Mouse (Mus musculus): ENCODE results near the gene Ufm1.
A peak's percentile ranks its signal among the peaks of the same experiment; 100 is the strongest.

The Ufm1 gene

DNA sequence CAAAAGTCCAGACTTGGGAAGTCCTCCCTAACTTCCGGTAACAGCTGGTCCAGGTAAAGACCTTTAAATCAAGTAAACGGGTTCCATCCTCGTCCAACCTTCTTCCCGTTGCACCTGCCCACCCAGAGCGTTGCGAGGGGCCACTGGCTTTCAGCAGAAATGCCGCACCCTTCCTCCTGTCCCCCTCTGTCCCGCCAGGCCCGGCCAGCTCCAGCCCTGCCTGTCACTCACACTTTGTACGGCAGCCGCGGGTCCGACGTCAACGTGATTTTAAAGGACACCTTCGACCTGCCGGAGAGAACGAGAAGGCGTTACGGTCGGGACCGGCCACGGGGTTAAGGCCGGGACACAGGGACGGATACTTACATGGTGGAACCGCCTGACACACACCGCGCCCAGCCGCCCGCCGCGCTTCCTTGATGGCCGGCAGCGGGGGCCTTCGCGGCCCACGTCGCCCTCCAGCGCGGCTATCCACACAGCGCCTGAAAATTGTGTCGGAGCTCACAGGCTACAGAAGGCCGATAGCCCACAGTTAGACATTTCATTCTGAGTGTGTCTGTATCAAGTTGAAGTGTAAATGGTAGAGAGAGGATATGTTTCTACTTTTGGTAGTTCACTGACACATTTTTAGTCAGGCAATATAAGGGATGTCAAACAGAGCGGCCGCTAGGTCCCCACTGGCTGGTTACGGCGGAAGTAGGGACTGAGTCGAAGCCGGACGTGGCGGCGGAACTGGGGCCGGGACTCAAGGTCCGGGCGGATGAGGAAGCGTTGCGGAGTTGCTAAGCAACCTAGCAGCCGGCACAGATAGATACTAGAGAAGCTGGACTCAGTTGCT lies at the start of gene Ufm1:
Gene Ufm1 (minus strand): TSS at position 448 of the 838 bp plus-strand sequence.
- peak; percentile 93 for DNase-seq

DNA sequence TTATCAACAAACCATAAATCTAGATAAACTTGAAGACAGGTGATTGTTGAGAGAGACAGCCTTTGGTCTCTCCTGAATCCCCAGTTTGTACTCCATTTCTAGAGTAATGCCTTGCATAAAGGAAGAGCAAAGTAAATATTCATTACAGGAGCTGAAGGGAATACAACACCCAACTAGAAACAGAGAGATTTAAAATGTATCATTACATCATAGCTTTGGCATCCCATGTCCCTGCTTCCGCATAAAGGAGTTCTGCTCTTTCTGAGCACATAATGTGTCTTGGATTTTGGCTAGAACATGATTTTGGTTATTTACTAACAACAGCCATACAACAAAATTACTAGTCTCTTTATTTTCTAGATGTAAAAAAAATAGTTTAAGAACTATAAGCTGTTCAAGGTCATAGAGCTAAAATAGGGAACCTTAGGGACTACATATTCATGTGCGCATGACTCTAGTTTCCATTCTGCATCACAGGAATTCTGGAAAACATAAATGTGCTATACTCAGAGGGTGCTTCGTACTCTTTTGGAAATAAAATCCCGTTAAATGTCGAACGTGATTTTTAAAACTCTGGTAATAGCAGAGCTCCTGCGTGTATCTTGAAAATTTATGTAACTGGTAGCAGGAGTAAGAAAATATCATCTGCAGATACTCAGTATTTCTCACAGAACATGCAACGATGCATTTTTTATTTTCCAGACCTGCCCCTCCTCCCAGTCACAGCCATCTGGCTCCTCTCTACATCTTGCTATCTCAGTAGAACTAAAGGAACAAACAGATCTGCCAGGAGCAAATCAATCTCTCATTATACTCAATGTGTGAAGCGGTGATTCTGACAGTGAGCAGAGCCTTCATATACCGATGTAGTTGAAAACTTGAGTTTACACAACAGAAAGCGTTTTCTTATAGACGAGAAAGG lies 27.2 kb upstream of the Ufm1 start:
- no peak for DNase-seq

DNA sequence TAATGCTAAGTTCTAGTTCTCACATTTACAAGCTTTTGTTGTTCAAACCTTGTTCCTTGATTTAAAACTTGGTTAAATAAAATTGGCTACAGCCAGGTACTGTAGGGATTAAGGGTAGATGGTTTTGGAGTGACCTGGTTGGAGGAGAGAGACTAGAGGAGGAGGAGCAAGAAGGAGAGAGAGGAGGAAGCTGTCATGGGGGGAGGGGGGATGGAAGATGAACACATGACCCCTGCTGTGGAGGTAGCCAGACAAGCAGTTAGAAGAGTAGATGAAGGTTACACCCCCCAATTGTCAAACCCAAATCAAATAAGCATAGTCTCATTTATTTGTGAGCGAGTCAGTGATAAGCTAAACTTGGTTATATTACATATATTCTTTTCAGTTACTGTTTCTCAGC lies 8.0 kb upstream of the Ufm1 start:
- no peak for DNase-seq

DNA sequence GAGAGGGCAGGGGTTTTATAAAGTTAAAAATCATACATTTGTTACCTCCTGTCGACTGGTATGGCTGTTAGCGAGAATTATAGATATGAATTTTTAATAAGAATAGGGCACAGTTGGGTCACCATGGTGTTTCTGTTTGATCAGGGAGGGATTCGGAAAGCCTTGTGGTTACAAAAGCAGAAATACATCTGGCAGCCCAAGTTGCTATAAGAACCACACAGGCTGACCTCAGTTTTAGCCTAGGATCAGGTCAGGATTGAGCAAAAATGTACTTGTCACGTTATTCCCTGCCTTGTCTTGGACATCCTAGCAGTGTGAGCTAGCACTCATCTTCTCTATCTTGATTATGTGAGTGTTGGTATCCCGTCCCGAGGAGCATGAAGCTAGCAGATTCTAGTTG lies 6.9 kb upstream of the Ufm1 start:
- DNase-seq, result no peak

DNA sequence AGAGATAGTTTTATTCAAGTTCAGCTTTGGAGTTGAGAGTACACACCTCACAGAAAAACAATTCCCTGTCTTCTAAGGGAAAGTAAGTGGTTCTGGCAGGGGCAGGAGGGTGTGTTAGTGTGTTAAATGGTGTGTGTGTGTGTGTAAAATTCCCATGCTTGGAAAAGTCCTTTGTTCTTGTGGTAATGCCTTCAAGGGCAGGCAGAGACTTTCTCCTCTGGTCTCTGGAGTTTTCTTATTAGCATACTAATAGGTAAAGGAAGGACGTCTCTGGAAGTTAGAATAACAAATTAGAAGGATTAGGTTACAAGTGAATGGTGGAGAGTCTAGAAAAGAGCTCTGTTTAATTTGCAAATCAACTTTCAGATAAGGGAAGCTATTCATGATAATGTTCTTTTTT lies 5.6 kb upstream of the Ufm1 start:
- no peak for DNase-seq

DNA sequence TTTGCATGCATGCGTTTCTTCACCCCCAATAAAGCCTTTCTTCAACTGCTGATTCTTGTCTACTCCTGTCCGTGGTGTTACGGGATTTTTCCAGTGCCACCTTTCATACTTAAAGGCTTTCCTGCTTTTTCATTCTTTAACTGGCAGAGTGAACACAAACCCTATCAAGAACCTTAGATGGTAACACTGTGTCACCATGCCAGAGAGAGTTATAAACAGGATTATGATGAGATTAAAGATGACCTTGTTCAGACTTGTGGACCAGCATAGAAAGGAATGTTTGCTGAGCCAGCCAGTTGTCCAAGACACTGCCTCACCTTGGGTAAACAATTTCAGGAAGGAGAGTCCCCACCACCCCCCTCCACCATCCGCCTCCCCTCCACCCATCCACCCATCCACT lies 4.6 kb upstream of the Ufm1 start:
- no peak for DNase-seq

DNA sequence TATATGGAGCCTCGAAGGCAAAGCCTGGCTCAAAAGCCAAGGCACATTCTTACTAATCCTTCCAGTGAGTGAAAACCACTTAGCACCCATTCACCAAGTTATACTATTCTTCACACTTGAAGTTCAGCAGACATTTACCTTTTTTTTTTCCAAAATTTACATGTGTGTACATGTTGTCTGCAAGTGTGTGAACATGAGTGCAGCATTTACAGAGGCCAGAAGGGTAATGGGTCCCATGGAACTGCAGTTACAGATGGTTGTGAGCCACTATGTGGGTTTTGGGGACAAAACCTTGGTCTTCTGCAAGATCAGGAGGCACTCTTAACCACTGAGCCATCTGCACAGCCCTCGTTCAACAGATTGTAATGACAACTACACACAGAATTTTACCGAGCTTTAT lies 8.8 kb downstream of the Ufm1 start:
- no peak for DNase-seq

DNA sequence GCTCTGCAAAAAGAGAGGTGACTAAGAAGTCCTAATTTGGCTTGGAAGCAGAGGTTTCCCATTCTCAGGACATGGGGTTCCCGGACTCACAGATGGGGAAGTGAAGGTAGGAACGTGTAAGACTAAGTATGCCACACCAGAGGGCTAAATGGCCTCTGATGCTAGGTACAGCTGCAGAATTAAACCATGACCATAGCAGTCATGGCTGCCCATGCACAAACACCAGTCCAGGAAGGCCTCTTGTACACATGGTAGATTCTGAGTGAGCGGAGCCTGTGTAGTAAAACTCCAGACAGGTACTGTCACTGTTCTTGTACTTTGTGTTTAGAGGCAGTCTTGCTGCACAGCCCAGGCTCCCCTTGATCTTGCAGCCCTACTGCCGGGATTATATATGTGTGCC lies 9.4 kb downstream of the Ufm1 start:
- DNase-seq, result no peak

DNA sequence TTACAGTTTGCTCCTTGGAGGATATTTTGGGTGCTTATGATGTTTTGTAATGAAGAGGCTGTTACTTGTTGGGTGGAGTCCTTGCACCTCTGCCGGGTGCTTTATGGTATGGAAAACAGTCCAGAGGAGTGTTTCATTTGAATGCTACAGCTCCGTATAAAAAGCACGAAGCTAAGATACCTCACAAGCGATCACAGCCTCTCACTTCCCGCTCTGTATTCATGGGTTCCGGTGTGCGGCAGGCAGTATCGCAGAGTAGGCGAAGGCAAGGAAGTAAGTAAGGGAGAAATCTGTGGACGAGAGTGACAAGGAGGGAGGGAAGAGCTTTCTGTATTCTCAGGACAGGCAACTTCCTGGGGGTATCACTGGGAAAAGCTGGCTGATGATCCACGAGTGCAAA lies 15.4 kb downstream of the Ufm1 start:
- DNase-seq, result no peak

DNA sequence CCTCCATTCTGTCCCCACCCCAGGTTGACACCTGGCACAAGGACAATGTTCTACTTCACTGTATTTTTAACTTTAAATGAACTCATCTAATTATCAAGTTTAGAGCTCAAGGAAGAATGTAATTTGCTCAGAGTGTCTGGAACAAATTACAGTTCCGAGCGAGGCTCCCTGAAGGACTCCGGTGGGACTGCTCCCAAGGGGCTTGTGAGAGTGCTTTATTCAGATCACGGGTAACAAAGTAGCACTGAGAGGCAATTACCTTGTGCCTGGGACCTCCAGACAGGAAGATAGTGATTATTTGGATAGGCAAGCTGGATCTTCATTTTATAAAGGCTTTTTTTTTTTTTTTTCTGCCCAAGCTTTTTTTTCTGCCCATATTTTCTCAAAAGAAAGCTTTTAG lies 15.9 kb downstream of the Ufm1 start:
- no peak for DNase-seq

DNA sequence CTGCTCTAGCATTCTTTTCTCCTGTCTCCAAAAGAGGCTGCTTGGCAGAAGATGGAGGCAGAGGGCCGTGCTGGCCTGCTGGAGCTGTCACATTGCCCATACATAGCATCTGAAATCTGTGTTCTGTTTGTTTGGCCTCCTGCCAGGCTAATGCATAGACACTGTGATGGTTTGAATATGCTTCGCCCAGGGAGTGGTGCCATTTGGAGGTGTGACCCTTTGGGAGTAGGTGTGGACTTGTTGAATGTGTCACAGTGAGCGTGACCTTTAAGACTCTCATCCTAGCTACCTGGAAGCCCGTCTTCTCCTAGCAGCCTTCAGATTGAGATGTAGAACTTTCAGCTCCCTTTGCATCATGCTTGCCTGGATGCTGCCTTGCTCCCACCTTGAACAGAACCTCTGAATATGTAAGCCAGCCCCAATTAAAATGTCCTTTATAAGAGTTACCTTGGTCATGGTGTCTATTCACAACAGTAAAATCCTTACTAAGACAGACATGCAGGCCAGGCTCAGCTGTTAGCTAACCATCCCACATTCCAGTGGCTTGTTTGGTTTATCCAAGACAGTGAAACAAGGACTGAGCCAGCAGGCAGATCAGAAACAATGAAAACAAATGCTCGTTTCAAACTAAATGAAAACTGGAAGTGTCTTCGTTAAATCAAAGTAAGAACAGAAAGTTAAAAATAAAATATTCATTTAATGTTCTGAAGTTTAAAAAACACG lies 17.3 kb downstream of the Ufm1 start:
- no peak for DNase-seq

DNA sequence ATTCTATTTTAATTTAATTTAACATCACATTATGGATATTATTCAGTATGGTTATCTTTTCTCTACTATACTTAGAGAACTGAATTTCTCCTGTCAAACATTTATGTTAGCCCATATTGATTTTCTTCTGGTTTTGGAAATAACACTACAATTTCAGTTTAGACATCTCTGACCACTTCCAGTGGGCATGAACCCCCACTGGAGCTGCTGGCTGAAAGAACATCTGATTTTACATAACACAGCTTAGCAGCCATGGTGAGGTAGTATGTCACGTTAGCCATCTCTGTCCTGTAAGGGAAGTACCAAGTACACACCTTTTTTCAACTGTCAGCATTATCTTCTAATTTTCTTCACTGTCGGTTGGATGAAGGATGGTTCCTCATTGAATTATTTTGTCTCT lies 18.8 kb downstream of the Ufm1 start, which contains the start of gene Gm10985:
Gene Gm10985 (plus strand): TSS at position 301 of the 400 bp plus-strand sequence.
- DNase-seq, result no peak

DNA sequence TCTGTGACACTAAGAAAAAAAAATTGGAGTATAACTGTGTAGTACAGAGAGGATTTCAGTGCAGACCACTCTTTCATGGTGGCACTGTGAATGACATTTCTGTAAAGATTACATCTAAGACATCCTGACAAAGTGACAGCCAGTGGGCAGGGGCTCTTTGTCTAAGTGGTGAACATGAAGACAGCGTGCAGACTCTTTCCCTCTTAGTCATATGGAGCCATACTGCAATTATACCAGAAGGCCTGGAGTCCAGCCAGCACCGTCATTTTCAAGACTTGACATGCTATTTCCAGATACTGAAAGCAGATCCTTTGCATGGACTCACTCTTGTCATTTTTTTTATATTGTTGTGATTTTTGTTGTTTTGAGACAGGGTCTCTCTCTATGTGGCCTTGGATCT lies 29.4 kb downstream of the Ufm1 start:
- DNase-seq, result no peak

DNA sequence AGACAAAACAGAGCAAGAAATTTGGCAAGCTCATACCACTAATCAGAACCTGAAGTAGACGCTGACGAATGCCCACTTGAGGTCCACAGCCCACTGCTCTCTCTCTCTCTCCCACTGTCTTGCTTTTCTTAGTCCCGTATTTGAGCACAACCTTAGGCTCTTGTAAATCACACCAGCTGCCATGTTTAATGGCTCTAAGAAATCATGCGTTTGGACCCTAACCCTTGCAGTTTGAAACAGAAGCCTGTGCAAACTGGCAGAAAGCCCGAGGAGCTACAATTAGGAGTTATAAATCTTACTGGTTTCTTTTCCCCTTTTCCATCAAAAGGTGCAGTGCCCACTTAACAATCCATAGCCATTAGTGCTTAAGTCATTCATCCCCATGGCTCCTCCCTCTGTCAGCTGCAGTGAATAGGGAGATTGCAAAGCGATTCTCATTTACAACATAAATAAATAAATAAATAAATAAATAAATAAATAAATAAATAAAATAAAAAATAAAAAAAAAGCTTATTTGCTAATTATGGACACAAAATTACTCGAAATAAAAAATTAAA lies 50.1 kb downstream of the Ufm1 start:
- no peak for DNase-seq
